Mouse (Mus musculus) stomach, postnatal 0 days (tissue): ENCODE data around the gene Tcea2. TPM values are rescaled to one million over a fixed set of nuclear protein-coding genes. Genes with fewer than 3 reads are reported as not detected.

Source experiments
- ATAC-seq: fragments of 200-750 bp; cut with Nextera tagmentation; 2 replicates; pipeline ENCODE4 v1.8.0; 2017; ENCODE audit not compliant: low FRiP score, low TSS enrichment
- DNase-seq: peaks from one replicate; pipeline ENCODE4 v3.0.0-alpha.2; 2016; ENCODE audit warnings: low spot score
- H3K27ac ChIP-seq: fragments of 300-500 bp; sonication (generic); replicated peaks from 2 replicates; pipeline ENCODE4 v1.5.1; 2014; ENCODE audit warnings: mild to moderate bottlenecking, control low read depth
- H3K27me3 ChIP-seq: fragments of 300-500 bp; sonication (generic); 2 replicates; pipeline ENCODE4 v1.6.1; 2014; ENCODE audit warnings: low read length; ENCODE audit not compliant: control insufficient read depth, insufficient read depth
- H3K36me3 ChIP-seq: fragments of 300-500 bp; sonication (generic); 2 replicates; pipeline ENCODE4 v1.6.1; 2014; ENCODE audit warnings: low read length, mixed read lengths; ENCODE audit not compliant: control insufficient read depth, insufficient read depth
- H3K4me1 ChIP-seq: fragments of 300-500 bp; sonication (generic); replicated peaks from 2 replicates; pipeline ENCODE4 v1.6.1; 2014; ENCODE audit warnings: antibody characterized with exemption; ENCODE audit not compliant: control insufficient read depth, insufficient read depth
- H3K4me2 ChIP-seq: fragments of 300-500 bp; sonication (generic); replicated peaks from 2 replicates; pipeline ENCODE4 v1.6.1; 2014; ENCODE audit warnings: low read depth, mild to moderate bottlenecking, control low read depth, moderate library complexity
- H3K4me3 ChIP-seq: fragments of 300-500 bp; sonication (generic); 2 replicates; pipeline ENCODE4 v1.5.1; 2014; ENCODE audit warnings: low read depth, low read length, control low read depth
- H3K9ac ChIP-seq: fragments of 300-500 bp; sonication (generic); 2 replicates; pipeline ENCODE4 v1.6.1; 2014; ENCODE audit warnings: mild to moderate bottlenecking, low read length, control low read depth, mixed read lengths
- H3K9me3 ChIP-seq: fragments of 300-500 bp; sonication (generic); 2 replicates; pipeline ENCODE4 v1.6.1; 2016; ENCODE audit warnings: low read length; ENCODE audit not compliant: control insufficient read depth
- CTCF ChIP-seq: IDR thresholded peaks from 2 replicates; pipeline ENCODE4 v1.5.1; 2016; ENCODE audit warnings: antibody characterized with exemption, low read depth, mild to moderate bottlenecking, moderate library complexity
- EP300 ChIP-seq: optimal IDR thresholded peaks from 2 replicates; pipeline ENCODE3; 2016; ENCODE audit warnings: antibody characterized with exemption
- WGBS: fragments of 180-500 bp; shearing (Covaris S2); extraction: QIAGEN DNeasy Blood & Tissue Kit; methylation state at CpG from one replicate; pipeline ENCODE4 v1.1.7; 2014; 5-methylcytosine and 5-hydroxymethylcytosine counted together
- polyA plus RNA-seq: library from polyadenylated mRNA; unstranded; fragments of >200 nt; fragmentation: Nextera tagmentation; extraction: Ambion mirVana; gene quantifications from 2 replicates; pipeline ENCODE4 v1.2.1, GENCODE M21; 2015

The Tcea2 gene
- 12.7 and 13.4 TPM in 2 replicates for polyA plus RNA-seq

- WGBS, result under 1% methylated on average over 64 of the region's 69 CpGs
- no peaks in the 10 kb centered on the region for H3K9me3 ChIP-seq
- peak; percentile 78 for DNase-seq
Observed at GRCm38 (mm10) chr2:181679951-181680715, at the start of gene Tcea2. Tcea2 (plus strand) TSS chr2:181680310.

GRCm38 (mm10) chr2:181632624-181633023, 47.5 kb upstream of the Tcea2 start:
- Histone ChIP-seq H3K36me3 (peaks cover 38% of the 10 kb centered on the region), H3K4me2 (no peak overlapping the region), H3K27me3 (no peaks in the 10 kb centered on the region), H3K9ac (no peak overlapping the region), H3K9me3 (no peaks in the 10 kb centered on the region), H3K4me3 (no peak overlapping the region), H3K4me1 (no peaks in the 10 kb centered on the region), H3K27ac (no peak overlapping the region)
- WGBS, result 95% methylated on average over 6 of the region's 6 CpGs
- no peak for DNase-seq
- no peak for TF ChIP-seq EP300
- no peak for TF ChIP-seq CTCF
- no peak for ATAC-seq

More at GRCm38 (mm10) chr2:181679951-181680715, at the start of gene Tcea2:
- Histone ChIP-seq H3K36me3 (no peaks in the 10 kb centered on the region), H3K27me3 (no peaks in the 10 kb centered on the region), H3K4me1 (no peaks in the 10 kb centered on the region; the same call in 1 of the 2 replicates), H3K27ac (peak within 1 kb of the TSS; percentile 56; the same call in 1 of the 2 replicates), H3K9ac (peak within 1 kb of the TSS; percentile 81), H3K4me2 (peak within 1 kb of the TSS; percentile 94), H3K4me3 (peak within 1 kb of the TSS; percentile 65)
- peak; percentile 45 for ATAC-seq
- TF ChIP-seq CTCF (0 out of 2 replicates have a peak, but pooled peaks have one; percentile 44), EP300 (no peak)

- H3K4me2 ChIP-seq, result no peak overlapping the region
- WGBS, result 85% methylated on average over 3 of the region's 3 CpGs
- no peaks in the 10 kb centered on the region for H3K9me3 ChIP-seq
- ATAC-seq (no peak), DNase-seq (no peak)
- TF ChIP-seq EP300 (no peak), CTCF (no peak)
- H3K27me3 ChIP-seq, result no peaks in the 10 kb centered on the region
- H3K4me1 ChIP-seq, result no peaks in the 10 kb centered on the region
- H3K36me3 ChIP-seq, result peaks cover 52% of the 10 kb centered on the region
- H3K4me3 ChIP-seq, result no peak overlapping the region
- H3K9ac ChIP-seq, result no peak overlapping the region
- H3K27ac ChIP-seq, result no peak overlapping the region
Observed at GRCm38 (mm10) chr2:181635865-181636264, 44.2 kb upstream of the Tcea2 start.

DNA sequence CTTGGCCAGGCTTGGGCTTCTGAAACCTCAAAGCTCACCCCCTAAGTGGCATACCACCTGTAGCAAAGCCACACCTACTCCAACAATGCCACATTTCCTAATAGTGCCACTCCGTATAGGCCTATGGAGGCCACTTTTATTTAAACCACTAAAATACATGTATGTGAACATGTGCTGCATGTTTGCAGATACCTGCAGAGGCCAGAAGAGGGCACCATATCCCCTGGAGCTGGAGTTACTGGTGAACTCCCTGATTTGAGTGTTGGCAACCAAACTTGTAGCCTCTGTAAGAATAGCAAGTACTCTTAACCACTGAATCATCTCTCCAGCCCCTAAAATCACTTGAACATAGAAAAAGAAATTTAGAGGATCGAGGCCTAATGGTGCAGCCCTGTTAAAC, 35.7 kb upstream of the Tcea2 start:
- Histone ChIP-seq H3K4me1 (no peaks in the 10 kb centered on the region), H3K36me3 (peaks cover 33% of the 10 kb centered on the region), H3K4me2 (no peak overlapping the region), H3K9me3 (no peaks in the 10 kb centered on the region), H3K27ac (no peak overlapping the region), H3K4me3 (no peak overlapping the region), H3K9ac (no peak overlapping the region), H3K27me3 (no peaks in the 10 kb centered on the region)
- WGBS, result 99% methylated on average over 2 of the region's 2 CpGs
- ATAC-seq, result no peak
- peak; percentile 80 for TF ChIP-seq CTCF
- TF ChIP-seq EP300, result no peak
- peak; percentile 46 for DNase-seq

GRCm38 (mm10) chr2:181645666-181646065, 34.4 kb upstream of the Tcea2 start:
- 92% methylated on average over 3 of the region's 3 CpGs for WGBS
- H3K4me3 ChIP-seq, result no peak overlapping the region
- no peaks in the 10 kb centered on the region for H3K9me3 ChIP-seq
- H3K27me3 ChIP-seq, result no peaks in the 10 kb centered on the region
- no peak overlapping the region for H3K9ac ChIP-seq
- no peak overlapping the region for H3K4me2 ChIP-seq
- DNase-seq (no peak), ATAC-seq (no peak)
- no peaks in the 10 kb centered on the region for H3K4me1 ChIP-seq
- H3K36me3 ChIP-seq, result peaks cover 33% of the 10 kb centered on the region
- H3K27ac ChIP-seq, result no peak overlapping the region
- no peak for TF ChIP-seq EP300
